8 mouse cellular contexts compared by ENCODE assay signal in the genomic region with DNA sequence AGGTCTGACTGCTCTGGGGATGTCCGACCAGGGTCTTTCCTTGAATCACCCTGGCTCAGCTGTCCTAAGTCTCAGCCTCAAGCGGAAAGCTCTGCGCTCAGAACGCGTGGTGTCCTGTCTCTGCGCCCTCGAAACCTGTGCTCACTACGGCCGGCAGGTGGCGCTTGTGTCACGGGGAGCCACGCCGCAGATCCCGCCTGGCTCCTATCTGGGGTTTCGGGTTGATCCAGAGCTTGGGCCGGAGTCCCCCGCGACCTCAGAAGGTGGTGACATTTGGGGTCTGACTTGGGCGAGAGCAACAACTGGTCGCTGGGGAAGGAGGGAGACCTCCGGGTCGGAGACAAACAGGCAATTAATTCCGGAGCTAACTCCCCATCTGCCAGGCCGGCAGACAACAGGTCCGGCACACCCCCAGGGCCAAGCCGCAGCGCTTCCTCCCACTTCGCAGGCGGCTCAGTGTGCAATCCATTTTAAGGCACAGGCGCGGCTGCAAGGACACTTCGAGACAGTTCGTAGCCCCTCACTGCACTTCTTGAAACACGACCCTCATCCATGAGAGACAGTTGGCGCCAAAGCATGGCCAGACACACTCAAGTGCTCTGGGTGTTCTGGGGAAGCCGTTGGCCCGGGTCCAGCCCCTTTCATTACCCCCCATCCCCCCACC. TPM values are rescaled to one million over a fixed set of nuclear protein-coding genes. Genes with fewer than 3 reads are reported as not detected.
DNase-seq lines count a peak whose midpoint lies in the region; ATAC-seq and TF ChIP-seq lines count a peak whose summit lies in the region.

No protein-coding gene starts in this region.

- H3K9me3 ChIP-seq in CH12.LX (replicated peaks; ENCODE audit: low read length), result peaks cover 28% of the 10 kb centered on the region
- H3K9me3 ChIP-seq in forebrain, embryonic 11.5 days (ENCODE audit: control insufficient read depth, low read length), result no peaks in the 10 kb centered on the region
- H3K9me3 ChIP-seq in heart, embryonic 16.5 days (replicated peaks; ENCODE audit: control insufficient read depth, low read length), result no peaks in the 10 kb centered on the region
- H3K9me3 ChIP-seq in liver, embryonic 12.5 days (replicated peaks), result no peaks in the 10 kb centered on the region
- no peaks in the 10 kb centered on the region for H3K9me3 ChIP-seq in stomach, embryonic 15.5 days

- no peaks in the 10 kb centered on the region for H3K36me3 ChIP-seq in CH12.LX (replicated peaks in 1 of 2; ENCODE audit: control insufficient read depth in 1 of 2, insufficient read depth in 1 of 2, low read length in 1 of 2)
- H3K36me3 ChIP-seq in forebrain, embryonic 11.5 days (ENCODE audit: control insufficient read depth, insufficient read depth, low read length), result no peaks in the 10 kb centered on the region; the same call in 1 of the 2 replicates
- H3K36me3 ChIP-seq in heart, embryonic 16.5 days (ENCODE audit: control insufficient read depth, insufficient read depth), result no peaks in the 10 kb centered on the region
- no peaks in the 10 kb centered on the region for H3K36me3 ChIP-seq in liver, embryonic 12.5 days
- no peaks in the 10 kb centered on the region for H3K36me3 ChIP-seq in stomach, embryonic 15.5 days

- H3K4me3 ChIP-seq in CH12.LX (replicated peaks in 1 of 3; ENCODE audit: low read depth in 2 of 3, low read length in 2 of 3, poor library complexity in 1 of 3), result no peak overlapping the region
- H3K4me3 ChIP-seq in forebrain, embryonic 11.5 days (ENCODE audit: low read depth, low read length), result peak overlapping the region; percentile 61
- H3K4me3 ChIP-seq in heart, embryonic 16.5 days (ENCODE audit: low read length), result peak overlapping the region; percentile 55
- peak overlapping the region; percentile 39 for H3K4me3 ChIP-seq in liver, embryonic 12.5 days
- peak overlapping the region; percentile 54 for H3K4me3 ChIP-seq in stomach, embryonic 15.5 days (replicated peaks)

- in situ Hi-C loops in CH12.LX (cut with MboI; ENCODE audit: low pct_ligation_motif_present, low pct_unique_long_range_greater_than_20kb, low sequenced_read_pairs), result loop anchor here (10.0 kb wide), 2 partner anchors 329 to 389 kb away; no protein-coding TSS in a partner anchor

- no peak for DNase-seq in CH12.LX (ENCODE audit: extremely low read depth)
- DNase-seq in c-Kit-negative CD71-positive TER-119-positive erythroid progenitor cells, embryonic 14.5 days (ENCODE audit: low read depth, low spot score), result peak; percentile 24
- DNase-seq in forebrain, embryonic 11.5 days (ENCODE audit: low spot score), result peak; percentile 94
- DNase-seq in kidney, postnatal 14 days, result peak; percentile 89
- DNase-seq in neural tube, embryonic 10.5 days (ENCODE audit: extremely low spot score, low spot score), result peak; percentile 95

- dilution Hi-C loops in CH12.LX (cut with MboI; ENCODE audit: extremely low pct_ligation_motif_present, extremely low pct_unique_long_range_greater_than_20kb, low sequenced_read_pairs), result no loop called here

- TF ChIP-seq EP300 in CH12.LX (IDR thresholded peaks at IDR 0.05; ENCODE audit: low read length), result no peak

- TF ChIP-seq CTCF in CH12.LX (conservative IDR thresholded peaks at IDR 0.05 in 1 of 2, IDR thresholded peaks at IDR 0.05 in 1 of 2; ENCODE audit: low read depth in 2 of 2, low read length in 2 of 2), result peak in 1 of 2 experiments; percentile 79; a peak in 2 of 4 replicates

- 0% methylated on average over 37 of the region's 37 CpGs for WGBS in forebrain, embryonic 11.5 days
- WGBS in heart, embryonic 16.5 days, result under 1% methylated on average over 37 of the region's 37 CpGs
- under 1% methylated on average over 37 of the region's 37 CpGs for WGBS in liver, embryonic 12.5 days (ENCODE audit: insufficient replicate concordance)
- 1% methylated on average over 37 of the region's 37 CpGs for WGBS in stomach, embryonic 15.5 days

- H3K27me3 ChIP-seq in CH12.LX (replicated peaks), result peaks cover 34% of the 10 kb centered on the region
- H3K27me3 ChIP-seq in forebrain, embryonic 11.5 days (ENCODE audit: control insufficient read depth, insufficient read depth, low read length), result peaks cover 37% of the 10 kb centered on the region
- H3K27me3 ChIP-seq in heart, embryonic 16.5 days (ENCODE audit: control insufficient read depth, insufficient read depth, low read length), result peaks cover 72% of the 10 kb centered on the region
- peaks cover 91% of the 10 kb centered on the region for H3K27me3 ChIP-seq in liver, embryonic 12.5 days (replicated peaks)
- H3K27me3 ChIP-seq in stomach, embryonic 15.5 days (replicated peaks), result peaks cover 51% of the 10 kb centered on the region

- no peaks in the 10 kb centered on the region for H3K4me1 ChIP-seq in CH12.LX (ENCODE audit: control insufficient read depth in 1 of 2, insufficient read depth in 2 of 2)
- peaks cover 34% of the 10 kb centered on the region for H3K4me1 ChIP-seq in forebrain, embryonic 11.5 days (replicated peaks; ENCODE audit: control insufficient read depth, insufficient read depth, low read length)
- peaks cover 17% of the 10 kb centered on the region; the same call in 1 of the 2 replicates for H3K4me1 ChIP-seq in heart, embryonic 16.5 days (ENCODE audit: control insufficient read depth, insufficient read depth, low read length)
- H3K4me1 ChIP-seq in liver, embryonic 12.5 days, result peaks cover 33% of the 10 kb centered on the region
- peaks cover 35% of the 10 kb centered on the region for H3K4me1 ChIP-seq in stomach, embryonic 15.5 days

- ATAC-seq in forebrain, embryonic 11.5 days (replicated peaks; ENCODE audit: low FRiP score), result peak; percentile 60
- ATAC-seq in heart, embryonic 16.5 days (replicated peaks; ENCODE audit: extremely low read depth, insufficient read depth, low FRiP score), result peak; percentile 54; the same call in 1 of the 2 replicates
- peak; percentile 29 for ATAC-seq in liver, embryonic 12.5 days
- ATAC-seq in stomach, embryonic 15.5 days (ENCODE audit: insufficient read depth, low FRiP score, low read depth), result peak; percentile 28; the same call in 1 of the 2 replicates

- no peaks in the 10 kb centered on the region for H3K79me2 ChIP-seq in CH12.LX (replicated peaks; ENCODE audit: control insufficient read depth, extremely low read depth, insufficient read depth, poor library complexity, severe bottlenecking)

- TF ChIP-seq RAD21 in CH12.LX (IDR thresholded peaks at IDR 0.05; ENCODE audit: low read depth, low read length), result peak; percentile 72

- H3K27ac ChIP-seq in CH12.LX (ENCODE audit: insufficient read depth, low read depth), result no peak overlapping the region
- peak overlapping the region; percentile 50; the same call in 1 of the 2 replicates for H3K27ac ChIP-seq in forebrain, embryonic 11.5 days (ENCODE audit: low read depth, low read length)
- H3K27ac ChIP-seq in heart, embryonic 16.5 days (ENCODE audit: low read length), result no peak overlapping the region
- H3K27ac ChIP-seq in liver, embryonic 12.5 days, result no peak overlapping the region
- H3K27ac ChIP-seq in stomach, embryonic 15.5 days, result 0 out of 2 replicates have a peak overlapping the region, but pooled peaks have one; percentile 62

- peak overlapping the region; percentile 8; the same call in 1 of the 2 replicates for H3K4me2 ChIP-seq in CH12.LX (ENCODE audit: insufficient read depth, low read depth, poor library complexity, severe bottlenecking)
- H3K4me2 ChIP-seq in forebrain, embryonic 11.5 days (ENCODE audit: low read depth, low read length, severe bottlenecking), result peak overlapping the region; percentile 95
- peak overlapping the region; percentile 79 for H3K4me2 ChIP-seq in heart, embryonic 16.5 days (ENCODE audit: low read depth, low read length)
- peak overlapping the region; percentile 70 for H3K4me2 ChIP-seq in liver, embryonic 12.5 days
- peak overlapping the region; percentile 92 for H3K4me2 ChIP-seq in stomach, embryonic 15.5 days

- no peak for TF ChIP-seq POLR2A in CH12.LX (IDR thresholded peaks at IDR 0.05; ENCODE audit: low read depth, low read length)

- H3K9ac ChIP-seq in CH12.LX (ENCODE audit: insufficient read depth, low read depth), result no peak overlapping the region
- peak overlapping the region; percentile 62 for H3K9ac ChIP-seq in forebrain, embryonic 11.5 days (ENCODE audit: low read length)
- H3K9ac ChIP-seq in heart, embryonic 16.5 days (ENCODE audit: low read length), result peak overlapping the region; percentile 43; the same call in 1 of the 2 replicates
- H3K9ac ChIP-seq in liver, embryonic 12.5 days, result no peak overlapping the region
- no peak overlapping the region for H3K9ac ChIP-seq in stomach, embryonic 15.5 days

TF ChIP-seq in CH12.LX, 34 proteins besides CTCF, POLR2A, EP300 and RAD21:
- TF ChIP-seq PAX5 (IDR thresholded peaks at IDR 0.05; ENCODE audit: low read length) (no peak), SMC3 (IDR thresholded peaks at IDR 0.05; ENCODE audit: low read depth, low read length) (peak; percentile 74), MXI1 (IDR thresholded peaks at IDR 0.05; ENCODE audit: low read depth, low read length) (no peak), ELF1 (IDR thresholded peaks at IDR 0.05; ENCODE audit: low read depth, low read length) (no peak)

RNA-seq across cellular contexts. Expression of gene Kif26a, which starts 0.7 kb away (rescaled TPM):
- total RNA-seq in CH12.LX (2012; rRNA removed) (not detected in 2 replicates), CH12.LX (2014; rRNA removed) (not detected in 2 replicates)
- not detected in 2 replicates for polyA plus RNA-seq in CH12.LX (2012; ENCODE audit: insufficient read length, low read depth)
- polyA plus RNA-seq in forebrain, embryonic 11.5 days (2014; fragmentation: Nextera tagmentation; extraction: Ambion mirVana), result 6.4 and 7.1 TPM in 2 replicates
- polyA plus RNA-seq in heart, embryonic 16.5 days (2015; fragmentation: Nextera tagmentation; extraction: Ambion mirVana), result 2.1 and 2.8 TPM in 2 replicates
- 0.44 and 0.51 TPM in 2 replicates for polyA plus RNA-seq in liver, embryonic 12.5 days (2016; fragmentation: Nextera tagmentation; extraction: Ambion mirVana)
- polyA plus RNA-seq in stomach, embryonic 15.5 days (2015; fragmentation: Nextera tagmentation; extraction: Ambion mirVana), result 2.9 and 3.2 TPM in 2 replicates

RNA-seq across cellular contexts. Expression of gene Aspg, which starts 38.9 kb away (rescaled TPM):
- total RNA-seq in CH12.LX (2012; rRNA removed) (not detected in 2 replicates), CH12.LX (2014; rRNA removed) (not detected in 2 replicates)
- not detected in 2 replicates for polyA plus RNA-seq in CH12.LX (2012; ENCODE audit: insufficient read length, low read depth)
- polyA plus RNA-seq in forebrain, embryonic 11.5 days (2014; fragmentation: Nextera tagmentation; extraction: Ambion mirVana), result 0.29 and 1.1 TPM in 2 replicates
- 0.59 and 0.65 TPM in 2 replicates for polyA plus RNA-seq in heart, embryonic 16.5 days (2015; fragmentation: Nextera tagmentation; extraction: Ambion mirVana)
- 0.46 and 0.50 TPM in 2 replicates for polyA plus RNA-seq in liver, embryonic 12.5 days (2016; fragmentation: Nextera tagmentation; extraction: Ambion mirVana)
- polyA plus RNA-seq in stomach, embryonic 15.5 days (2015; fragmentation: Nextera tagmentation; extraction: Ambion mirVana), result 6.1 and 9.2 TPM in 2 replicates

Comparison
In these comparisons a context has a peak if more than half of its experiments do, and no peak if none do; other contexts are left out.
1. H3K27ac ChIP-seq: peak in forebrain, embryonic 11.5 days (single experiment) and stomach, embryonic 15.5 days (single experiment); none in CH12.LX (single experiment), heart, embryonic 16.5 days (single experiment) and liver, embryonic 12.5 days (single experiment).
2. H3K4me2 ChIP-seq: peak in every context shown above with its lines; median percentile 95 in forebrain, embryonic 11.5 days; 92 in stomach, embryonic 15.5 days; 79 in heart, embryonic 16.5 days; 70 in liver, embryonic 12.5 days; 8 in CH12.LX.
3. H3K4me3 ChIP-seq: peak in forebrain, embryonic 11.5 days (single experiment), heart, embryonic 16.5 days (single experiment), liver, embryonic 12.5 days (single experiment) and stomach, embryonic 15.5 days (single experiment); none in CH12.LX (0 of 3).
4. H3K9ac ChIP-seq: peak in forebrain, embryonic 11.5 days (single experiment) and heart, embryonic 16.5 days (single experiment); none in CH12.LX (single experiment), liver, embryonic 12.5 days (single experiment) and stomach, embryonic 15.5 days (single experiment).
5. Peak in every context shown above with its lines, with median percentiles within 50 percentile points of each other: ATAC-seq.